Mouse (Mus musculus): ENCODE data around the gene Kcnq1. TPM values are rescaled to one million over a fixed set of nuclear protein-coding genes. Genes with fewer than 3 reads are reported as not detected.

Gene Kcnq1
- 1 to 10 TPM in 1 of 2 experiments, under 1 TPM in 1; 0.61 to 1.2 TPM for total RNA-seq (2021)
- long read RNA-seq, experiment 1, partial matches to known transcripts, result 0 of 1 reads
- long read RNA-seq, experiment 1, other reads (novel, unspliced or antisense), result 0 of 1 reads
- long read RNA-seq, experiment 2, result 0 reads

GRCm38 (mm10) chr7:143106062-143106461 is at the start of gene Kcnq1:
TSS of gene Kcnq1 (plus strand) at chr7:143106362.
- no peak within 1 kb of the TSS for H3K27ac ChIP-seq
- DNase-seq (ENCODE audit: extremely low spot score in 1 of 2, low spot score in 2 of 2), result no peak
- peak within 1 kb of the TSS; percentile 37 for H3K4me3 ChIP-seq
- TF ChIP-seq CTCF (IDR thresholded peaks at IDR 0.05), result no peak
- intact Hi-C loops (cut with DNase I), result no loop called here

GRCm38 (mm10) chr7:143057023-143057422 is 49.1 kb upstream of the Kcnq1 start:
- H3K4me3 ChIP-seq, result no peak overlapping the region
- DNase-seq (ENCODE audit: extremely low spot score in 1 of 2, low spot score in 2 of 2), result no peak
- intact Hi-C loops (cut with DNase I), result no loop called here
- no peak overlapping the region; the same call in 1 of the 2 replicates for H3K27ac ChIP-seq
- TF ChIP-seq CTCF (IDR thresholded peaks at IDR 0.05), result no peak

GRCm38 (mm10) chr7:143057667-143058220 is 48.4 kb upstream of the Kcnq1 start:
- TF ChIP-seq CTCF (IDR thresholded peaks at IDR 0.05), result no peak
- no peak overlapping the region; the same call in 1 of the 2 replicates for H3K27ac ChIP-seq
- DNase-seq (ENCODE audit: extremely low spot score in 1 of 2, low spot score in 2 of 2), result no peak
- H3K4me3 ChIP-seq, result no peak overlapping the region
- intact Hi-C loops (cut with DNase I), result no loop called here

- TF ChIP-seq CTCF (IDR thresholded peaks at IDR 0.05), result no peak
- Histone ChIP-seq H3K27ac (peak overlapping the region; percentile 69), H3K4me3 (no peak overlapping the region)
- DNase-seq (ENCODE audit: extremely low spot score in 1 of 2, low spot score in 2 of 2), result no peak
- intact Hi-C loops (cut with DNase I), result no loop called here
These were observed 47.9 kb upstream of the Kcnq1 start for GRCm38 (mm10) chr7:143058221-143058697.

- Histone ChIP-seq H3K4me3 (no peak overlapping the region), H3K27ac (peak overlapping the region; percentile 69)
- TF ChIP-seq CTCF (IDR thresholded peaks at IDR 0.05), result no peak
- intact Hi-C loops (cut with DNase I), result no loop called here
- DNase-seq (ENCODE audit: extremely low spot score in 1 of 2, low spot score in 2 of 2), result no peak
These were observed 46.8 kb upstream of the Kcnq1 start for GRCm38 (mm10) chr7:143059202-143059870.

- intact Hi-C loops (cut with DNase I), result no loop called here
These were observed 43.5 kb upstream of the Kcnq1 start for GRCm38 (mm10) chr7:143062704-143063103.

GRCm38 (mm10) chr7:143064226-143064625 is 41.9 kb upstream of the Kcnq1 start:
- peak in 1 of 2 experiments; percentile 56 for DNase-seq (ENCODE audit: extremely low spot score in 1 of 2, low spot score in 2 of 2)
- TF ChIP-seq CTCF (IDR thresholded peaks at IDR 0.05), result no peak
- no peak overlapping the region for H3K27ac ChIP-seq
- intact Hi-C loops (cut with DNase I), result loop anchor here (1.0 kb wide), 1 partner anchor 10 kb away; no protein-coding TSS in a partner anchor
- no peak overlapping the region for H3K4me3 ChIP-seq

More at GRCm38 (mm10) chr7:143062704-143063103, 43.5 kb upstream of the Kcnq1 start:
- TF ChIP-seq CTCF (IDR thresholded peaks at IDR 0.05), result no peak
- Histone ChIP-seq H3K27ac (peak overlapping the region; percentile 8; the same call in 1 of the 2 replicates), H3K4me3 (no peak overlapping the region)
- no peak for DNase-seq (ENCODE audit: extremely low spot score in 1 of 2, low spot score in 2 of 2)

GRCm38 (mm10) chr7:143065692-143066091 is 40.5 kb upstream of the Kcnq1 start:
- no peak for TF ChIP-seq CTCF (IDR thresholded peaks at IDR 0.05)
- Histone ChIP-seq H3K27ac (no peak overlapping the region), H3K4me3 (no peak overlapping the region)
- no peak for DNase-seq (ENCODE audit: extremely low spot score in 1 of 2, low spot score in 2 of 2)
- intact Hi-C loops (cut with DNase I), result no loop called here

GRCm38 (mm10) chr7:143067469-143067868 is 38.7 kb upstream of the Kcnq1 start:
- no peak overlapping the region for H3K27ac ChIP-seq
- no peak for TF ChIP-seq CTCF (IDR thresholded peaks at IDR 0.05)
- H3K4me3 ChIP-seq, result no peak overlapping the region
- intact Hi-C loops (cut with DNase I), result no loop called here
- DNase-seq (ENCODE audit: extremely low spot score in 1 of 2, low spot score in 2 of 2), result no peak

GRCm38 (mm10) chr7:143067897-143068296 is 38.3 kb upstream of the Kcnq1 start:
- H3K4me3 ChIP-seq, result no peak overlapping the region
- TF ChIP-seq CTCF (IDR thresholded peaks at IDR 0.05), result no peak
- H3K27ac ChIP-seq, result no peak overlapping the region
- intact Hi-C loops (cut with DNase I), result loop anchor here (2.0 kb wide), 1 partner anchor 15 kb away; the partner anchor contains the start of gene Cd81
- DNase-seq (ENCODE audit: extremely low spot score in 1 of 2, low spot score in 2 of 2), result no peak

- intact Hi-C loops (cut with DNase I), result loop anchor here (2.0 kb wide), 1 partner anchor 16 kb away; the partner anchor contains the start of gene Cd81
- Histone ChIP-seq H3K27ac (peak overlapping the region; percentile 84), H3K4me3 (peak overlapping the region; percentile 86)
- TF ChIP-seq CTCF (IDR thresholded peaks at IDR 0.05), result no peak; the same call in 1 of the 2 replicates
- DNase-seq (ENCODE audit: extremely low spot score in 1 of 2, low spot score in 2 of 2), result no peak
These were observed 37.8 kb upstream of the Kcnq1 start for GRCm38 (mm10) chr7:143068316-143068881.

All from left cerebral cortex, adult 2 months (tissue).